Mouse (Mus musculus): ENCODE data around the gene Rnh1. TPM values are rescaled to one million over a fixed set of nuclear protein-coding genes. Genes with fewer than 3 reads are reported as not detected.

Gene Rnh1
- polyA plus RNA-seq, 1 experiment = 48.5 TPM

- Histone ChIP-seq H3K27ac (ENCODE audit: insufficient read depth, low read length) (no peak overlapping the region), H3K4me3 (ENCODE audit: low read depth, low read length) (no peak overlapping the region), H3K4me1 (ENCODE audit: control insufficient read depth, insufficient read depth, low read length) (peaks cover 4% of the 10 kb centered on the region), H3K27me3 (ENCODE audit: control insufficient read depth, insufficient read depth, low read length, poor library complexity, severe bottlenecking) (no peaks in the 10 kb centered on the region), H3K36me3 (ENCODE audit: control insufficient read depth, insufficient read depth, low read length, poor library complexity, severe bottlenecking) (no peaks in the 10 kb centered on the region), H3K9ac (ENCODE audit: low read depth, poor library complexity, severe bottlenecking) (no peak overlapping the region), H3K9me3 (replicated peaks; ENCODE audit: control insufficient read depth, insufficient read depth, low read length, poor library complexity, severe bottlenecking) (no peaks in the 10 kb centered on the region)
- TF ChIP-seq POLR2A (IDR thresholded peaks at IDR 0.05; ENCODE audit: insufficient read depth, low read length) = no peak
- no peak for TF ChIP-seq CTCF (IDR thresholded peaks at IDR 0.05; ENCODE audit: low read depth, low read length)
- no peak for TF ChIP-seq EP300 (IDR thresholded peaks at IDR 0.05; ENCODE audit: insufficient read depth, low read depth, low read length)
Observed at GRCm38 (mm10) chr7:141210137-141210536, 37.5 kb upstream of the Rnh1 start.

- Histone ChIP-seq H3K27me3 (ENCODE audit: control insufficient read depth, insufficient read depth, low read length, poor library complexity, severe bottlenecking) (no peaks in the 10 kb centered on the region), H3K4me3 (ENCODE audit: low read depth, low read length) (no peak overlapping the region), H3K9me3 (replicated peaks; ENCODE audit: control insufficient read depth, insufficient read depth, low read length, poor library complexity, severe bottlenecking) (no peaks in the 10 kb centered on the region), H3K4me1 (ENCODE audit: control insufficient read depth, insufficient read depth, low read length) (peaks cover 4% of the 10 kb centered on the region), H3K27ac (ENCODE audit: insufficient read depth, low read length) (no peak overlapping the region), H3K9ac (ENCODE audit: low read depth, poor library complexity, severe bottlenecking) (no peak overlapping the region), H3K36me3 (ENCODE audit: control insufficient read depth, insufficient read depth, low read length, poor library complexity, severe bottlenecking) (no peaks in the 10 kb centered on the region)
- no peak for TF ChIP-seq EP300 (IDR thresholded peaks at IDR 0.05; ENCODE audit: insufficient read depth, low read depth, low read length)
- no peak for TF ChIP-seq CTCF (IDR thresholded peaks at IDR 0.05; ENCODE audit: low read depth, low read length)
- TF ChIP-seq POLR2A (IDR thresholded peaks at IDR 0.05; ENCODE audit: insufficient read depth, low read length) = no peak
Observed at GRCm38 (mm10) chr7:141209526-141209925, 36.9 kb upstream of the Rnh1 start.

GRCm38 (mm10) chr7:141206182-141206937 lies 33.7 kb upstream of the Rnh1 start:
- H3K9me3 ChIP-seq (replicated peaks; ENCODE audit: control insufficient read depth, insufficient read depth, low read length, poor library complexity, severe bottlenecking) = no peaks in the 10 kb centered on the region
- no peak overlapping the region for H3K27ac ChIP-seq (ENCODE audit: insufficient read depth, low read length)
- H3K9ac ChIP-seq (ENCODE audit: low read depth, poor library complexity, severe bottlenecking) = no peak overlapping the region
- TF ChIP-seq CTCF (IDR thresholded peaks at IDR 0.05; ENCODE audit: low read depth, low read length) (no peak), EP300 (IDR thresholded peaks at IDR 0.05; ENCODE audit: insufficient read depth, low read depth, low read length) (no peak), POLR2A (IDR thresholded peaks at IDR 0.05; ENCODE audit: insufficient read depth, low read length) (no peak)
- no peaks in the 10 kb centered on the region for H3K36me3 ChIP-seq (ENCODE audit: control insufficient read depth, insufficient read depth, low read length, poor library complexity, severe bottlenecking)
- H3K4me3 ChIP-seq (ENCODE audit: low read depth, low read length) = no peak overlapping the region
- H3K4me1 ChIP-seq (ENCODE audit: control insufficient read depth, insufficient read depth, low read length) = no peaks in the 10 kb centered on the region
- H3K27me3 ChIP-seq (ENCODE audit: control insufficient read depth, insufficient read depth, low read length, poor library complexity, severe bottlenecking) = no peaks in the 10 kb centered on the region

- Histone ChIP-seq H3K36me3 (ENCODE audit: control insufficient read depth, insufficient read depth, low read length, poor library complexity, severe bottlenecking) (no peaks in the 10 kb centered on the region), H3K9ac (ENCODE audit: low read depth, poor library complexity, severe bottlenecking) (no peak overlapping the region), H3K9me3 (replicated peaks; ENCODE audit: control insufficient read depth, insufficient read depth, low read length, poor library complexity, severe bottlenecking) (no peaks in the 10 kb centered on the region), H3K27ac (ENCODE audit: insufficient read depth, low read length) (no peak overlapping the region), H3K27me3 (ENCODE audit: control insufficient read depth, insufficient read depth, low read length, poor library complexity, severe bottlenecking) (no peaks in the 10 kb centered on the region), H3K4me1 (ENCODE audit: control insufficient read depth, insufficient read depth, low read length) (no peaks in the 10 kb centered on the region), H3K4me3 (ENCODE audit: low read depth, low read length) (no peak overlapping the region)
- TF ChIP-seq CTCF (IDR thresholded peaks at IDR 0.05; ENCODE audit: low read depth, low read length) = no peak
- no peak for TF ChIP-seq POLR2A (IDR thresholded peaks at IDR 0.05; ENCODE audit: insufficient read depth, low read length)
- no peak for TF ChIP-seq EP300 (IDR thresholded peaks at IDR 0.05; ENCODE audit: insufficient read depth, low read depth, low read length)
Observed at GRCm38 (mm10) chr7:141205504-141205903, 32.8 kb upstream of the Rnh1 start.

GRCm38 (mm10) chr7:141204546-141204945 lies 31.9 kb upstream of the Rnh1 start:
- H3K9me3 ChIP-seq (replicated peaks; ENCODE audit: control insufficient read depth, insufficient read depth, low read length, poor library complexity, severe bottlenecking) = no peaks in the 10 kb centered on the region
- no peaks in the 10 kb centered on the region for H3K36me3 ChIP-seq (ENCODE audit: control insufficient read depth, insufficient read depth, low read length, poor library complexity, severe bottlenecking)
- H3K4me1 ChIP-seq (ENCODE audit: control insufficient read depth, insufficient read depth, low read length) = no peaks in the 10 kb centered on the region
- no peaks in the 10 kb centered on the region for H3K27me3 ChIP-seq (ENCODE audit: control insufficient read depth, insufficient read depth, low read length, poor library complexity, severe bottlenecking)
- H3K4me3 ChIP-seq (ENCODE audit: low read depth, low read length) = no peak overlapping the region
- H3K27ac ChIP-seq (ENCODE audit: insufficient read depth, low read length) = no peak overlapping the region
- no peak overlapping the region for H3K9ac ChIP-seq (ENCODE audit: low read depth, poor library complexity, severe bottlenecking)
- no peak for TF ChIP-seq POLR2A (IDR thresholded peaks at IDR 0.05; ENCODE audit: insufficient read depth, low read length)

GRCm38 (mm10) chr7:141198121-141198520 lies 25.5 kb upstream of the Rnh1 start:
- TF ChIP-seq POLR2A (IDR thresholded peaks at IDR 0.05; ENCODE audit: insufficient read depth, low read length) = no peak
- no peak for TF ChIP-seq EP300 (IDR thresholded peaks at IDR 0.05; ENCODE audit: insufficient read depth, low read depth, low read length)
- TF ChIP-seq CTCF (IDR thresholded peaks at IDR 0.05; ENCODE audit: low read depth, low read length) = no peak
- no peaks in the 10 kb centered on the region for H3K36me3 ChIP-seq (ENCODE audit: control insufficient read depth, insufficient read depth, low read length, poor library complexity, severe bottlenecking)
- H3K9ac ChIP-seq (ENCODE audit: low read depth, poor library complexity, severe bottlenecking) = no peak overlapping the region
- no peak overlapping the region for H3K27ac ChIP-seq (ENCODE audit: insufficient read depth, low read length)
- H3K27me3 ChIP-seq (ENCODE audit: control insufficient read depth, insufficient read depth, low read length, poor library complexity, severe bottlenecking) = no peaks in the 10 kb centered on the region
- no peaks in the 10 kb centered on the region for H3K9me3 ChIP-seq (replicated peaks; ENCODE audit: control insufficient read depth, insufficient read depth, low read length, poor library complexity, severe bottlenecking)
- H3K4me1 ChIP-seq (ENCODE audit: control insufficient read depth, insufficient read depth, low read length) = no peaks in the 10 kb centered on the region
- no peak overlapping the region for H3K4me3 ChIP-seq (ENCODE audit: low read depth, low read length)
